Mouse (Mus musculus) C2C12 (cell line): ENCODE results near the gene Syn3.

Source experiments
- CEBPB ChIP-seq: IDR thresholded peaks from one replicate; pipeline ENCODE4 v1.6.1; 2011; ENCODE audit warnings: low read depth, mild to moderate bottlenecking, control low read depth, moderate library complexity
- CTCF ChIP-seq: IDR thresholded peaks from one replicate; pipeline ENCODE4 v1.5.1; 2011; ENCODE audit not compliant: control insufficient read depth, insufficient read depth, insufficient read length
- FOSL1 ChIP-seq: IDR thresholded peaks from one replicate; pipeline ENCODE4 v1.8.0; 2011; ENCODE audit warnings: mild to moderate bottlenecking, low read length; ENCODE audit not compliant: poor library complexity, insufficient read depth, severe bottlenecking
- MAX ChIP-seq: IDR thresholded peaks from one replicate; pipeline ENCODE4 v1.6.1; 2011; ENCODE audit warnings: mild to moderate bottlenecking, control low read depth
- MYOD1 ChIP-seq: IDR thresholded peaks from one replicate; pipeline ENCODE4 v1.6.1; 2011; ENCODE audit warnings: low read depth; ENCODE audit not compliant: control insufficient read depth, insufficient read length
- MYOG ChIP-seq: IDR thresholded peaks from one replicate; pipeline ENCODE4 v1.6.1; 2011; ENCODE audit not compliant: control insufficient read depth, insufficient read length; ENCODE audit errors: extremely low read depth
- USF1 ChIP-seq: IDR thresholded peaks from one replicate; pipeline ENCODE4 v1.6.1; 2011; ENCODE audit warnings: low read depth, mild to moderate bottlenecking, control low read depth, moderate library complexity

GRCm38 (mm10) chr10:86319526-86319925 lies 179.2 kb downstream of the Syn3 start:
- TF ChIP-seq CTCF = no peak
- no peak for TF ChIP-seq FOSL1
- TF ChIP-seq MAX = no peak
- no peak for TF ChIP-seq CEBPB
- TF ChIP-seq MYOG = no peak
- TF ChIP-seq USF1 = no peak
- no peak for TF ChIP-seq MYOD1
